ENCODE assay signal across 10 mouse cellular contexts in the genomic region with DNA sequence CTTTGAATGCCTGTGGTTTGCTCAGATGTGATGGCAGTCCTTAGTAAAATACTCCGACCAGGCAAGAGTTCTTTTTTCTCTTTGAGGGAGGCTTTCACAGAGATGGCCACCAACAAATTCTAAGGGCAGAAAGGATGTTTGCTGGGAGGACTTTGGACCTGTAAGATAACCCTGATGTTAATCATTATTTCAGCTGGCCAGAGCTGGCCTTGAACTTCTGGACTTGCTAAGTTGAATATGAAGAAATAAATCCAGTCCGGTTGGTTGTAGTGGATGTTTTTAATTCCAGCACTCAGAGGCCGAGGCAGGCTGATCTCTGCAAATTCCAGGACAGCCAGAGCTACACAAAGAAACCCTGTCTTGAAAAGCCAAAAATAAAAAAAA.
DNase-seq lines count a peak whose midpoint lies in the region; ATAC-seq and TF ChIP-seq lines count a peak whose summit lies in the region.
"Had no signal": no experiment of that assay in that cellular context is flagged by ENCODE, and none has a peak within 500 bp of the region (broad histone marks: within the 10 kb centered on the region; RNA-seq: fewer than 3 reads in every experiment).

No protein-coding gene starts in this region.

- H3K9me3 ChIP-seq in heart, embryonic 10.5 days = no peaks in the 10 kb centered on the region
- H3K9me3 ChIP-seq in midbrain, embryonic 11.5 days (ENCODE audit: control insufficient read depth, low read length) = no peaks in the 10 kb centered on the region
- H3K9me3 ChIP-seq in midbrain, embryonic 14.5 days (ENCODE audit: control insufficient read depth, low read length) = no peaks in the 10 kb centered on the region
- no peaks in the 10 kb centered on the region for H3K9me3 ChIP-seq in limb, embryonic 13.5 days
- H3K9me3 ChIP-seq in stomach, postnatal 0 days (ENCODE audit: control insufficient read depth, low read length) = no peaks in the 10 kb centered on the region

- H3K36me3 ChIP-seq in heart, embryonic 10.5 days = no peaks in the 10 kb centered on the region
- no peaks in the 10 kb centered on the region for H3K36me3 ChIP-seq in midbrain, embryonic 11.5 days (ENCODE audit: control insufficient read depth, insufficient read depth, low read length)
- no peaks in the 10 kb centered on the region for H3K36me3 ChIP-seq in midbrain, embryonic 14.5 days (ENCODE audit: control insufficient read depth, insufficient read depth, low read length)
- no peaks in the 10 kb centered on the region for H3K36me3 ChIP-seq in limb, embryonic 13.5 days
- no peaks in the 10 kb centered on the region for H3K36me3 ChIP-seq in stomach, postnatal 0 days (ENCODE audit: control insufficient read depth, insufficient read depth, low read length)

- H3K27ac ChIP-seq in heart, embryonic 10.5 days = peak overlapping the region; percentile 83
- no peak overlapping the region for H3K27ac ChIP-seq in midbrain, embryonic 11.5 days (ENCODE audit: low read depth, low read length)
- no peak overlapping the region for H3K27ac ChIP-seq in midbrain, embryonic 14.5 days (replicated peaks; ENCODE audit: low read depth, low read length)
- peak overlapping the region; percentile 61; the same call in 1 of the 2 replicates for H3K27ac ChIP-seq in limb, embryonic 13.5 days
- H3K27ac ChIP-seq in stomach, postnatal 0 days (replicated peaks) = peak overlapping the region; percentile 90

- peak overlapping the region; percentile 35; the same call in 1 of the 2 replicates for H3K4me3 ChIP-seq in heart, embryonic 10.5 days
- H3K4me3 ChIP-seq in midbrain, embryonic 11.5 days (ENCODE audit: low read depth, low read length) = no peak overlapping the region
- no peak overlapping the region for H3K4me3 ChIP-seq in midbrain, embryonic 14.5 days (replicated peaks; ENCODE audit: low read depth, low read length)
- no peak overlapping the region for H3K4me3 ChIP-seq in limb, embryonic 13.5 days
- H3K4me3 ChIP-seq in stomach, postnatal 0 days (ENCODE audit: low read depth, low read length) = no peak overlapping the region

- TF ChIP-seq EP300 in stomach, postnatal 0 days (optimal IDR thresholded peaks at IDR 0.05) = no peak

- no peaks in the 10 kb centered on the region for H3K27me3 ChIP-seq in heart, embryonic 10.5 days (ENCODE audit: insufficient read depth, poor library complexity, severe bottlenecking)
- no peaks in the 10 kb centered on the region for H3K27me3 ChIP-seq in midbrain, embryonic 11.5 days (ENCODE audit: control insufficient read depth, insufficient read depth, low read length)
- no peaks in the 10 kb centered on the region for H3K27me3 ChIP-seq in midbrain, embryonic 14.5 days (ENCODE audit: control insufficient read depth, insufficient read depth, low read length)
- H3K27me3 ChIP-seq in limb, embryonic 13.5 days = no peaks in the 10 kb centered on the region
- H3K27me3 ChIP-seq in stomach, postnatal 0 days (ENCODE audit: control insufficient read depth, insufficient read depth, low read length) = no peaks in the 10 kb centered on the region

- 63% methylated on average over 3 of the region's 3 CpGs for WGBS in heart, embryonic 10.5 days
- WGBS in midbrain, embryonic 11.5 days = 70% methylated on average over 3 of the region's 3 CpGs
- WGBS in midbrain, embryonic 14.5 days = 68% methylated on average over 3 of the region's 3 CpGs
- 68% methylated on average over 3 of the region's 3 CpGs for WGBS in limb, embryonic 13.5 days
- WGBS in stomach, postnatal 0 days = 62% methylated on average over 3 of the region's 3 CpGs

- TF ChIP-seq CTCF in stomach, postnatal 0 days (IDR thresholded peaks at IDR 0.05; ENCODE audit: low read depth) = no peak

- no peak overlapping the region; the same call in 1 of the 2 replicates for H3K4me2 ChIP-seq in midbrain, embryonic 11.5 days
- no peak overlapping the region for H3K4me2 ChIP-seq in midbrain, embryonic 14.5 days (ENCODE audit: low read length)
- peak overlapping the region; percentile 49; the same call in 1 of the 2 replicates for H3K4me2 ChIP-seq in limb, embryonic 13.5 days (replicated peaks)
- peak overlapping the region; percentile 47; the same call in 1 of the 2 replicates for H3K4me2 ChIP-seq in stomach, postnatal 0 days (replicated peaks; ENCODE audit: low read depth)

- DNase-seq in heart, embryonic 10.5 days (ENCODE audit: low spot score) = no peak
- no peak for DNase-seq in heart, adult 8-10 months (ENCODE audit: low spot score)
- peak; percentile 49 for DNase-seq in midbrain, embryonic 11.5 days (ENCODE audit: low spot score, missing footprints)
- no peak for DNase-seq in midbrain, embryonic 14.5 days
- DNase-seq in stomach, postnatal 0 days (ENCODE audit: low spot score) = no peak
- no peak for DNase-seq in cerebellum, adult 18-20 months
- no peak for DNase-seq in thymus, postnatal 0 days (ENCODE audit: low spot score)
- DNase-seq: cerebellum, adult 9-10 months had no signal

- ATAC-seq in midbrain, embryonic 11.5 days (ENCODE audit: low FRiP score) = no peak
- ATAC-seq in midbrain, embryonic 14.5 days (ENCODE audit: low FRiP score, low TSS enrichment) = no peak
- ATAC-seq in limb, embryonic 13.5 days (ENCODE audit: low FRiP score, low read depth) = no peak
- ATAC-seq in stomach, postnatal 0 days (ENCODE audit: low FRiP score, low TSS enrichment) = no peak

- H3K9ac ChIP-seq in midbrain, embryonic 11.5 days (ENCODE audit: low read length) = no peak overlapping the region
- H3K9ac ChIP-seq in midbrain, embryonic 14.5 days (replicated peaks; ENCODE audit: low read length) = no peak overlapping the region
- H3K9ac ChIP-seq in limb, embryonic 13.5 days = no peak overlapping the region
- H3K9ac ChIP-seq in stomach, postnatal 0 days (ENCODE audit: low read length) = no peak overlapping the region
- H3K9ac ChIP-seq: forebrain, postnatal 0 days had no signal

- H3K4me1 ChIP-seq in heart, embryonic 10.5 days = peaks cover 47% of the 10 kb centered on the region
- H3K4me1 ChIP-seq in midbrain, embryonic 11.5 days (ENCODE audit: control insufficient read depth, insufficient read depth, low read length) = peaks cover 10% of the 10 kb centered on the region
- H3K4me1 ChIP-seq in midbrain, embryonic 14.5 days (ENCODE audit: control insufficient read depth, insufficient read depth, low read length) = peaks cover 11% of the 10 kb centered on the region
- peaks cover 59% of the 10 kb centered on the region for H3K4me1 ChIP-seq in limb, embryonic 13.5 days
- H3K4me1 ChIP-seq in stomach, postnatal 0 days (replicated peaks; ENCODE audit: control insufficient read depth, insufficient read depth) = peaks cover 6% of the 10 kb centered on the region

Comparison
In these comparisons a context has a peak if more than half of its experiments do, and no peak if none do; other contexts are left out.
1. H3K27ac ChIP-seq: peak in heart, embryonic 10.5 days (single experiment), limb, embryonic 13.5 days (single experiment) and stomach, postnatal 0 days (single experiment); none in midbrain, embryonic 11.5 days (single experiment) and midbrain, embryonic 14.5 days (single experiment).
2. H3K4me2 ChIP-seq: peak in limb, embryonic 13.5 days (single experiment) and stomach, postnatal 0 days (single experiment); none in midbrain, embryonic 11.5 days (single experiment) and midbrain, embryonic 14.5 days (single experiment).